Mouse (Mus musculus): ENCODE measurements at regions not wholly inside any gene's neighbourhood (a gene's known extent, or its start where the extent isn't known, plus 50 kb on each side); places are given as distances from the start of the nearest gene placed in this dataset.

DNA sequence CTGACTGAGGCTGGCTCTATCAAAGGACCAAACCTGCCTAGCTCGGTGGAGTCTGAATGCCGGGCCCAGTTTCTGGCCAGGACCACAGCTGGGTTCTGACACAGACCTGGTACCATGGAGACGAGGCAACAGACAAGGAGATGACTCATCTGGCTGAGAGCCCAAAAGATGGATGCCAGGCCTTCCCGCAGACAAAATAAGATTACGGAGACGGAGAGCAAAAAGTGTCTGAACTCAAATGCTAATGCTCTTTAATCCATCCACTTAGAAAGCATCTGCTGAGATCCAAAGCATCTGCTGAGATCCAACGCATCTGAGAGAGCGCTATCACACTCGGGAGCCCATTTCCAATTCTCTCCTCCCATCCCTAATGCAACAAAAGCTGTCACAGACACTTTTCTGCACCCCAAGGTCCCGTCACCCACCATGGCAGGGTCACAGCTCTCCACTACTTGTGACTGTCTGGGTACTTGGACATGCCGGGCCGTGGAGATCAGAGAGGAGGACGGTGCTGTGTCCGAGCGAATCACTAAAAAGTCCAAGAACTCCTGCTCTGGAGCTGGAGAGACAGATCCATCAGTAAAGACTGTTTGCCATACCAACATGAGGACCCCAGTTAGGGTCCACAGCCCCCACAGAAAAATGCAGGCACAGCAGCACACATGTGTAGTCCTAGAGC, 278.3 kb upstream of the Sulf2 start:
- Histone ChIP-seq H3K4me1 (replicated peaks; ENCODE audit: control insufficient read depth, insufficient read depth, low read length) (peaks cover 7% of the 10 kb centered on the region; the same call in 1 of the 2 replicates), H3K27ac (ENCODE audit: control insufficient read depth, insufficient read depth, low read length) (no peak overlapping the region), H3K27me3 (ENCODE audit: control insufficient read depth, insufficient read depth, low read length) (no peaks in the 10 kb centered on the region), H3K36me3 (ENCODE audit: control insufficient read depth, insufficient read depth, low read length) (no peaks in the 10 kb centered on the region), H3K4me3 (ENCODE audit: control insufficient read depth, insufficient read depth, low read length) (no peak overlapping the region)
- no peak for DNase-seq
- WGBS, result 96% methylated on average over 15 of the region's 15 CpGs
- TF ChIP-seq CTCF (IDR thresholded peaks at IDR 0.05; ENCODE audit: borderline replicate concordance, control insufficient read depth, extremely low read depth, insufficient read depth, low read length, poor library complexity) (no peak), POLR2A (IDR thresholded peaks at IDR 0.05; ENCODE audit: control insufficient read depth, extremely low read depth, insufficient read depth, low read length, poor library complexity) (no peak)

DNA sequence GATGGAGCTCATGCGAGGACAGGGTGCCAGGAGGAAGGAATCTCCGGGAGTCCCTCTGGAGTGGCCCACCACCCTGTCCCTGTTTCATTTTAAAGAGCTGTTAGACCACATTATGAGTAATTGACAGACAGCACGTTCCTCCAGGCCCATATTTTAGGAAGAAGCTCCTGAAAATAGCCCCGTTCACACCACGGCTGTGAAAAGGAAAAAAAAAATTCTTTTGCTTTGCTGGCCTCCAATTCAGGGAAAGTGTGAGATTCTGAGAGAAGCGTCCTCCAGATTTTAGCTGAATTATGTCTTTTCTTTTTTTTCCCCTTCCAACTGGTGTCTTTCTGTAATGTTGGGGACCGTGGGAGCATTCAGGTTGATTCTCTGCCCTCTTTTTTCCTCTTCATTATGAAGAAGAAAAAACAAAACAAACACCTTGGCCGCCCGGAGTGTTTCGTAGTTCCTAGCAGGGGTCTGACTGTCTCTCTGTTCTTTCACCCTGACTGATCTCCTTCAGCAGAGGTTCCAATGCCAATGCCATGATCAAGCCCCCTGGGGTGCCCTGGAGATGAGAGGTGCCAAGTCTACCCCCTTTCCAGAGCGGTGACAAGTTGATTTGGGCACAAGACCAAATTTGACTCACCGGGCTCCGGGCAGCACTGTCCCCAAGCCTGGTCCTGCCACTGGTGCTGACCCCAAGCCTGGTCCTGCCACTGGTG, 277.6 kb upstream of the Sulf2 start:
- Histone ChIP-seq H3K27me3 (ENCODE audit: control insufficient read depth, insufficient read depth, low read length) (no peaks in the 10 kb centered on the region), H3K27ac (ENCODE audit: control insufficient read depth, insufficient read depth, low read length) (no peak overlapping the region), H3K4me3 (ENCODE audit: control insufficient read depth, insufficient read depth, low read length) (no peak overlapping the region), H3K4me1 (replicated peaks; ENCODE audit: control insufficient read depth, insufficient read depth, low read length) (peaks cover 7% of the 10 kb centered on the region; the same call in 1 of the 2 replicates), H3K36me3 (ENCODE audit: control insufficient read depth, insufficient read depth, low read length) (no peaks in the 10 kb centered on the region)
- TF ChIP-seq CTCF (IDR thresholded peaks at IDR 0.05; ENCODE audit: borderline replicate concordance, control insufficient read depth, extremely low read depth, insufficient read depth, low read length, poor library complexity) (no peak), POLR2A (IDR thresholded peaks at IDR 0.05; ENCODE audit: control insufficient read depth, extremely low read depth, insufficient read depth, low read length, poor library complexity) (no peak)
- no peak for DNase-seq
- WGBS, result 92% methylated on average over 13 of the region's 13 CpGs

DNA sequence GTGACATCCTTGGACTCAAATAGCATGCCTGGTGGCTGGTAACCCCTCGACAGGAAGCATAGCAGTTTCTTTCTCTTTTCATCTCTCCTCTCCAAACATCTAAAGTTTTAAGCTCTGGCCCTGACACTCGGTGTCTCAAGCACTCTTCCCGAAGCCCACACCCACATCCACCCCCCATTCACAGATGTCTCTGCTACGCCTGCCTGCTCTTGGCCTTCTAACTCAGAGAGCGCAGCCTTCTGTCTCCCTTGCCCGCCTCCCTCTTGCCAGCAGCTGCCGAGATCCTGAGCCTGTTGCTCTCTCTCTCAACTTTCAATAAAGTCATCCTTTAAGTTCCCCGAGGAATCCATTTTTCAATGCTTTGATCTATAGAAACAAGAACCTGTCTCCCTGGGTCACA, 277.1 kb upstream of the Sulf2 start:
- Histone ChIP-seq H3K36me3 (ENCODE audit: control insufficient read depth, insufficient read depth, low read length) (no peaks in the 10 kb centered on the region), H3K27me3 (ENCODE audit: control insufficient read depth, insufficient read depth, low read length) (no peaks in the 10 kb centered on the region), H3K27ac (ENCODE audit: control insufficient read depth, insufficient read depth, low read length) (no peak overlapping the region), H3K4me1 (replicated peaks; ENCODE audit: control insufficient read depth, insufficient read depth, low read length) (peaks cover 7% of the 10 kb centered on the region; the same call in 1 of the 2 replicates), H3K4me3 (ENCODE audit: control insufficient read depth, insufficient read depth, low read length) (no peak overlapping the region)
- DNase-seq, result no peak
- WGBS, result 49% methylated on average over 8 of the region's 8 CpGs
- no peak for TF ChIP-seq CTCF (IDR thresholded peaks at IDR 0.05; ENCODE audit: borderline replicate concordance, control insufficient read depth, extremely low read depth, insufficient read depth, low read length, poor library complexity)
- no peak for TF ChIP-seq POLR2A (IDR thresholded peaks at IDR 0.05; ENCODE audit: control insufficient read depth, extremely low read depth, insufficient read depth, low read length, poor library complexity)

DNA sequence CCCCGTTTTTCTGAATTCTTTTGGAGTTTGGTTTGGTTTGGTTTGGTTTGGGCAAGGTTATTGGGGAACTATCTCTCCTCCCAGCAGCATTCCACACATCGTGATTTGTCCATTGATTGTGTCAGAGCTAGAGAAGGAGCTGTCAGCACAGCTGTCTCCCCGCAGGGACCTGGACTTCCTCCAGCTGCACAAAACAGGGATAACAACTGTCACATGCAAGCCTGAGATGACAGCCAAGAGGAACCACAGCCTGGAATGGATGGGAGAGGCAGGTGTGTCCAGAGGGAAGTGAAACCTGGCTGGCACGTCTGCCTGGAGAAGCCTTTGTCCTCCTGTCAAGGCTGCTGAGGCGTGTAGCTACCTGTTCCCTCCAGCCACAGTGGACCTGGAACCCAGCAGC, 274.5 kb upstream of the Sulf2 start:
- H3K4me3 ChIP-seq (ENCODE audit: control insufficient read depth, insufficient read depth, low read length), result no peak overlapping the region
- no peaks in the 10 kb centered on the region for H3K36me3 ChIP-seq (ENCODE audit: control insufficient read depth, insufficient read depth, low read length)
- H3K4me1 ChIP-seq (replicated peaks; ENCODE audit: control insufficient read depth, insufficient read depth, low read length), result peaks cover 7% of the 10 kb centered on the region; the same call in 1 of the 2 replicates
- H3K27me3 ChIP-seq (ENCODE audit: control insufficient read depth, insufficient read depth, low read length), result no peaks in the 10 kb centered on the region
- no peak for DNase-seq
- WGBS, result 67% methylated on average over 5 of the region's 5 CpGs
- TF ChIP-seq POLR2A (IDR thresholded peaks at IDR 0.05; ENCODE audit: control insufficient read depth, extremely low read depth, insufficient read depth, low read length, poor library complexity) (no peak), CTCF (IDR thresholded peaks at IDR 0.05; ENCODE audit: borderline replicate concordance, control insufficient read depth, extremely low read depth, insufficient read depth, low read length, poor library complexity) (no peak)
- H3K27ac ChIP-seq (ENCODE audit: control insufficient read depth, insufficient read depth, low read length), result no peak overlapping the region

DNA sequence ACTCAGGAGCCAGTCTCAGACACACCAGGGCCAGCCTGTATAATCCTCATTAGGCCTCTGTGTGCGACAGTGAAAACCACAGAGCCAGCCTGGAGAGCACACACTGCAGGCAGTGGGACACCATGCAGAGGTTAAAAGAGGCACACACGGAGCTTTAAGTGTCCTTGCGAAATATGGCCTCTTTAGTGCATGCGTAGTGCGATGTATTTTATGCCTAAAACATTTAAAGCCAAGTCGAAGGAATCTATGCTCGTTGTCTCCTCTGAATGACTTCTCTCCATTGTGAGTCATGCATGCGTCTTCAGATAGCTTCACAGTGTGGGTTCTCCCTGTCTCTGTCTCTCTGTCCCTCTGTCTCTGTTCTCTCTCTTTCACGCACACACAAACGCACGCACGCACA, 274.0 kb upstream of the Sulf2 start:
- no peak overlapping the region for H3K27ac ChIP-seq (ENCODE audit: control insufficient read depth, insufficient read depth, low read length)
- H3K27me3 ChIP-seq (ENCODE audit: control insufficient read depth, insufficient read depth, low read length), result no peaks in the 10 kb centered on the region
- H3K36me3 ChIP-seq (ENCODE audit: control insufficient read depth, insufficient read depth, low read length), result no peaks in the 10 kb centered on the region
- TF ChIP-seq CTCF (IDR thresholded peaks at IDR 0.05; ENCODE audit: borderline replicate concordance, control insufficient read depth, extremely low read depth, insufficient read depth, low read length, poor library complexity) (no peak), POLR2A (IDR thresholded peaks at IDR 0.05; ENCODE audit: control insufficient read depth, extremely low read depth, insufficient read depth, low read length, poor library complexity) (no peak)
- WGBS, result 92% methylated on average over 12 of the region's 12 CpGs
- no peak for DNase-seq
- H3K4me1 ChIP-seq (replicated peaks; ENCODE audit: control insufficient read depth, insufficient read depth, low read length), result peaks cover 7% of the 10 kb centered on the region; the same call in 1 of the 2 replicates
- no peak overlapping the region for H3K4me3 ChIP-seq (ENCODE audit: control insufficient read depth, insufficient read depth, low read length)

DNA sequence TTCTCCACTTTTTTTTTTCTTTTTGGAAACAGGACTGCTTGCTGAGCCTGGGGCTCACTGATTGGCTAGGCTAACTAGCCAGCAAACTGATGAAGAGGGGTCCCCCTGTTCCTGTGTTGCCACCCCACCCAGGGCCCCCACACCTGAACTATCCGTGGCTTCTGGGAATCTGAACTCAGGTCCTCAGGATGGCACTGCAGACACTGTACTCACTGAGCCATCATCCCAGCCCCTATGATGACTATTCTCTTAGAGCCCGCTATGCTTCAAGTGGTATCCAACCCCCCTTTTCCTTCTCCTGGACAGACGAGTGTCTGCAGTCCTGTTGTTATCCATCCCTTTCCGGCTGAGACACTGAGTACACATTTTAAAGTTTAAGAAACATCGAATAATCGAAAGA, 271.9 kb upstream of the Sulf2 start:
- Histone ChIP-seq H3K4me1 (replicated peaks; ENCODE audit: control insufficient read depth, insufficient read depth, low read length) (peaks cover 6% of the 10 kb centered on the region; the same call in 1 of the 2 replicates), H3K27me3 (ENCODE audit: control insufficient read depth, insufficient read depth, low read length) (no peaks in the 10 kb centered on the region), H3K4me3 (ENCODE audit: control insufficient read depth, insufficient read depth, low read length) (no peak overlapping the region), H3K27ac (ENCODE audit: control insufficient read depth, insufficient read depth, low read length) (no peak overlapping the region), H3K36me3 (ENCODE audit: control insufficient read depth, insufficient read depth, low read length) (no peaks in the 10 kb centered on the region)
- DNase-seq, result no peak
- WGBS, result 97% methylated on average over 6 of the region's 6 CpGs
- TF ChIP-seq CTCF (IDR thresholded peaks at IDR 0.05; ENCODE audit: borderline replicate concordance, control insufficient read depth, extremely low read depth, insufficient read depth, low read length, poor library complexity), result no peak
- no peak for TF ChIP-seq POLR2A (IDR thresholded peaks at IDR 0.05; ENCODE audit: control insufficient read depth, extremely low read depth, insufficient read depth, low read length, poor library complexity)

All from thymus, adult 2 months (tissue).